Mouse (Mus musculus) forebrain, embryonic 10.5 days (tissue): ENCODE measurements around the gene Rint1. TPM values are rescaled to one million over a fixed set of nuclear protein-coding genes. Genes with fewer than 3 reads are reported as not detected.

Source experiments
- DNase-seq: peaks from one replicate; pipeline ENCODE4 v3.0.0-alpha.2; 2017; ENCODE audit warnings: low spot score; ENCODE audit errors: extremely low spot score
- H3K27ac ChIP-seq: fragments of 300-500 bp; sonication (generic); 2 replicates; pipeline ENCODE4 v1.5.1; 2016; ENCODE audit warnings: mild to moderate bottlenecking
- H3K27me3 ChIP-seq: fragments of 300-500 bp; sonication (generic); 2 replicates; pipeline ENCODE4 v1.6.1; 2016; ENCODE audit warnings: mild to moderate bottlenecking; ENCODE audit not compliant: poor library complexity, severe bottlenecking
- H3K36me3 ChIP-seq: fragments of 300-500 bp; sonication (generic); replicated peaks from 2 replicates; pipeline ENCODE4 v1.6.1; 2016; ENCODE audit warnings: mild to moderate bottlenecking, moderate library complexity
- H3K4me1 ChIP-seq: fragments of 300-500 bp; sonication (generic); 2 replicates; pipeline ENCODE4 v1.6.1; 2016
- H3K4me3 ChIP-seq: fragments of 300-500 bp; sonication (generic); 2 replicates; pipeline ENCODE4 v1.5.1; 2016; ENCODE audit warnings: mild to moderate bottlenecking, moderate library complexity
- H3K9me3 ChIP-seq: fragments of 300-500 bp; sonication (generic); 2 replicates; pipeline ENCODE4 v1.6.1; 2016; ENCODE audit warnings: mild to moderate bottlenecking, moderate library complexity
- WGBS: fragments of 180-500 bp; shearing (Covaris S2); methylation state at CpG from one replicate; pipeline ENCODE4 v1.1.7; 2016; 5-methylcytosine and 5-hydroxymethylcytosine counted together
- polyA plus RNA-seq: library from polyadenylated mRNA; unstranded; fragments of >200 nt; fragmentation: Nextera tagmentation; extraction: Ambion mirVana; gene quantifications from 2 replicates; pipeline ENCODE4 v1.2.1, GENCODE M21; 2016

The Rint1 gene
- polyA plus RNA-seq, 1 experiment from 2014 or later, result 31.0 TPM

- WGBS, result 85% methylated on average over 5 of the region's 5 CpGs
- Histone ChIP-seq H3K36me3 (peaks cover 73% of the 10 kb centered on the region), H3K4me1 (no peaks in the 10 kb centered on the region), H3K27me3 (no peaks in the 10 kb centered on the region), H3K27ac (no peak overlapping the region), H3K9me3 (no peaks in the 10 kb centered on the region), H3K4me3 (no peak overlapping the region)
- no peak for DNase-seq
Observed at GRCm38 (mm10) chr5:23859896-23860295, 72.4 kb downstream of the Rint1 start.

DNA sequence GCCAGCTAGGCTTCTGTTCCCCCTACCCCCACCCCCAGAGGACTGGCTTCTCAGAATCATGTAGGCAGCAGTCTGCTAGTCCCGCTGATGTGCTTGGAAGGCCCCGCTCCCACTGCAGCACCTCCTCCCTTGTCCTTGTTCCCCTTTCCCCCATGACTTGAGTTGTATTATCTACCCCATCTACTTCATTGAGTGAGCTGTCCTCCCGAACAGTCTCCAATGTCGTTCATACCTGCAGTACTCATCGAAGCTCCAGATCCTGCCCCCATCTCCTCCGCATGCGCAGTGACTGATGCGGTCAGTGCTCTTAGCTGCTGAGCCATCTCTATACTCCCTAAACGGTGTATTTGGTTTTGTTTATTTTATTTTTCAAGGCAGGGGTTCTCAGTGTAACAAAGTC lies 74.2 kb downstream of the Rint1 start:
- Histone ChIP-seq H3K27ac (no peak overlapping the region), H3K4me1 (no peaks in the 10 kb centered on the region), H3K27me3 (no peaks in the 10 kb centered on the region), H3K9me3 (no peaks in the 10 kb centered on the region), H3K4me3 (no peak overlapping the region), H3K36me3 (peaks cover 55% of the 10 kb centered on the region)
- DNase-seq, result no peak
- whole genome bisulfite sequencing, result 95% methylated on average over 9 of the region's 9 CpGs

DNA sequence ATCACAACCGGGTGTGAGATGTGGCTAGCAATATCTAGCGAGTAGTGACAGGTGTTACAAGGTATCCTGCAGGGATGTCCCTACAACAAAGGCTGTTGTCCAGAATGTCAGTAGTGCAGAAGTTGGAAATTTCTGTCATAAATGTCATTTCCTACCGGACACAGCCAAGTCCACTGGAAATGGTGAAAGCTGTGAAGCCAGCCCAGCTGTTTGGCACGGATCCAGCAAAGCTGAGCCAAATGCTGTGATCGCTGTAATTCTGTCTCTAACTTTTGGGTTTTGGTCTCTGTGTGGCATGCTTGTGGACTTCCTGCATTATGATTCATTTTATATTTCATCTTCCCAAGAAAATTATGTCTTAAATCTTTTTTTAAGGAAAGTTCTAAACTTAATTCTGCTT lies 74.8 kb downstream of the Rint1 start:
- Histone ChIP-seq H3K27ac (no peak overlapping the region), H3K4me1 (no peaks in the 10 kb centered on the region), H3K9me3 (no peaks in the 10 kb centered on the region), H3K4me3 (no peak overlapping the region), H3K36me3 (peaks cover 49% of the 10 kb centered on the region), H3K27me3 (no peaks in the 10 kb centered on the region)
- DNase-seq, result no peak
- WGBS, result 92% methylated on average over 5 of the region's 5 CpGs

DNA sequence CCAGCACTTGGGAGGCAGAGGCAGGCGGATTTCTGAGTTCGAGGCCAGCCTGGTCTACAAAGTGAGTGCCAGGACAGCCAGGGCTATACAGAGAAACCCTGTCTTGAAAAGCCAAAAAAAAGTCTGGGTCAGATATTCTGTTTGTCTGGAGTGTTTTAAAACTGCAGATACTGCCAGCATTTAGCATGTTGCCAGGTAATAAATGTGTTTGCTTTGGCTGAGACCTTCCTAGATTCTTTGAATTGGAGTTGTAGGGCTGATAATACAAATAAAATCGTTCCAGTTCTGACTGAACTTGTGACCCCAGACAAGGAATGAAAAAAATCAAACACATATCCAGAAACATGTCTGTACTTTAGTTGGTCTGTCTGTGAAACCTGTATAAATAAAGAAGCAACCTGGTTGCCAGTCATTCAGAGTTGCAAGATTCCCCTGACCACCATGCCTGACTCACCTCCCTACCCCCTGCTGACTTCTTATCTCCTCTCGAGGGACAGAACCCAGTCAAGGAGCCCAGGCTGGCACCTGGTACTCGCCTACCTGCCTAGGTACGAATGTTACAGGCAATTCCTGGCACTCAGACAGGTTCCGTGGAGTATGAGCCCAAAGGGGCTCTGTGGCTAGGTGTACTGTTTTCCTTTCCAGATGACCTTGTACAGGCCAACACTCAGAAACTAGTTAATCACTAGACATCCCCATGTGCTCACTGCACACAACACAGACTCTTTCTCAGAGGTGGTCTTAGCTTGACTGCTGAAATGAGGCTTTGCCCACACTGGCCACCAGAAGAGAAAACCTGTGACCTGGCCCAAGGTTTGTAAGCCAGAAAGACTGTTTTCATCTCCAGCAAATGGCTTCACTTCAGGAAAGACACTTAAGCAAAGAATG lies 75.9 kb downstream of the Rint1 start:
- no peak overlapping the region for H3K4me3 ChIP-seq
- H3K36me3 ChIP-seq, result peaks cover 38% of the 10 kb centered on the region
- H3K27me3 ChIP-seq, result no peaks in the 10 kb centered on the region
- H3K9me3 ChIP-seq, result no peaks in the 10 kb centered on the region
- H3K4me1 ChIP-seq, result no peaks in the 10 kb centered on the region
- no peak for DNase-seq
- H3K27ac ChIP-seq, result no peak overlapping the region
- 90% methylated on average over 7 of the region's 7 CpGs for WGBS

DNA sequence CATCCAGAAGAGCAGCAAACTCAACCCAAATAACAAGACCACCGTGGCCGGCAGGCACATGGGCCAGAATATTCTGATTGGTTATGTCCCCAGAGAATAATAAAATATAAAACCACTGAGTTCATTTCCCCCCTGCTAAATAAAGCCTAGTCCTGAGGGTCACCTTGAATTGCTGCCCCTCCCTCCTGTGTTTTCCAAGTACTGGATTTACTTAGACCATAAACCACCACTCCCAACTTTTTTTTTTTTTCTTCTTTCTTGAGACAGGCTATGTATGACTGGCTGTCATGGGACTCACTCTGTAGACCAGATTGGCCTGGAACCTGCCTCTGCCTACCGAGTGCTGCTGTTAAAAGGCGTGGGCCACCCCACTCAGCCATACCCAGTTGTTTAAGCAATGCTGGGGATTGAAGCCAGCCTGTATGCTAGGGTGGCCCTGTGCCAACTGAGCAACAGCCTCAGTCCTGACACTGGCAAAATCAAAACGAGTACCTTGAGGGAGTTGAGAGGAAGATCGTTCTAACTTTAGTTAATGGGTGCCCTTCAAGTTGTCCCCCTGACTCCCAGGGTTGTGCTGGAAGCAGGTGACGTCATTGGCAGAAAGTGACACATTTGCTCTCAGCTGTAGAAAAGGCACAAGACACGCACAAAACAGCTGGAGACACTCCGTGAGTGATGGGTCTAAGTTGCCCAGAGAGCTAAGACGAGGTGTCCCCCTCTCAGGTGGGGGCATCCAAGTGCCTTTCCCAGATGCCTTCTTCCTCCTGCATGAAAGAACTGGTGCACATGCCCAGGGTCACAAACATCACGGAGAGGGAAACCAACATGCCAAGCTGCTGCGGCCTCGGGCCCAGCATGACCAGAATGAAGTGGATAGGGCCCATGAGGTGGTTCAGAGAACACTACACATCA lies 76.8 kb downstream of the Rint1 start:
- Histone ChIP-seq H3K4me3 (no peak overlapping the region), H3K36me3 (peaks cover 29% of the 10 kb centered on the region), H3K27ac (no peak overlapping the region), H3K27me3 (no peaks in the 10 kb centered on the region), H3K4me1 (no peaks in the 10 kb centered on the region), H3K9me3 (no peaks in the 10 kb centered on the region)
- WGBS, result 92% methylated on average over 13 of the region's 13 CpGs
- no peak for DNase-seq

DNA sequence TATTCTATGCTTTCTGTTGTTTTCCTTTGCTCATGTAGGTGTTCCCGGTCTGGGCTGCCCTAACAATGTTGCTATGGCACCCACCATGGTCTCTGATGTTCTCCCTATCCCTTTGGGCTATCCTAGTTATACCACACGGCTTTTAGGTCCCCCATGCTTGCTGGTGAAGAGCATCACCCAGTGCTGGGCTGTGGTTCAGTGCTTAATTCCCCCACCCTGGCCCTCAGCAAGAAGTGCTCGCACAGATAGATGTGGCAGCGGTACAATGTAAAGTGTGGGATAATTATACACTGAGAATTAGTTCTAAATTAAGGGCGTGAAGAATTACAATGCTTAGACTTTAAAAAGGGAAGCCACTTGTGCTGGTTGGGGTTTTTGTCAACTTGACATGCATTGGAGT lies 78.4 kb downstream of the Rint1 start:
- H3K27me3 ChIP-seq, result no peaks in the 10 kb centered on the region
- H3K36me3 ChIP-seq, result peaks cover 13% of the 10 kb centered on the region
- no peak overlapping the region for H3K27ac ChIP-seq
- no peak for DNase-seq
- no peaks in the 10 kb centered on the region for H3K4me1 ChIP-seq
- no peaks in the 10 kb centered on the region for H3K9me3 ChIP-seq
- 86% methylated on average over 5 of the region's 5 CpGs for WGBS
- no peak overlapping the region for H3K4me3 ChIP-seq

Other genes starting within 250 kb of the Rint1 start
- 51.8 and 58.1 TPM in 2 replicates for gene Srpk2, start 103.1 kb upstream of the Rint1 start, polyA plus RNA-seq
- 43.7 and 44.8 TPM in 2 replicates for gene Pus7, start 4.0 kb upstream of the Rint1 start, polyA plus RNA-seq
- gene Tomm7, start 56.5 kb downstream of the Rint1 start, polyA plus RNA-seq, result 143 and 147 TPM in 2 replicates
- 28.1 and 29.0 TPM in 2 replicates for gene Fam126a, start 243.0 kb downstream of the Rint1 start, polyA plus RNA-seq